Mouse (Mus musculus) stomach, postnatal 0 days (tissue): ENCODE measurements at regions not wholly inside any gene's neighbourhood (a gene's known extent, or its start where the extent isn't known, plus 50 kb on each side); places are given as distances from the start of the nearest gene placed in this dataset.

Experiments
- ATAC-seq: fragments of 200-750 bp; cut with Nextera tagmentation; 2 replicates; pipeline ENCODE4 v1.8.0; 2017; ENCODE audit not compliant: low FRiP score, low TSS enrichment
- DNase-seq: peaks from one replicate; pipeline ENCODE4 v3.0.0-alpha.2; 2016; ENCODE audit warnings: low spot score
- H3K27ac ChIP-seq: fragments of 300-500 bp; sonication (generic); replicated peaks from 2 replicates; pipeline ENCODE4 v1.5.1; 2014; ENCODE audit warnings: mild to moderate bottlenecking, control low read depth
- H3K27me3 ChIP-seq: fragments of 300-500 bp; sonication (generic); 2 replicates; pipeline ENCODE4 v1.6.1; 2014; ENCODE audit warnings: low read length; ENCODE audit not compliant: control insufficient read depth, insufficient read depth
- H3K36me3 ChIP-seq: fragments of 300-500 bp; sonication (generic); 2 replicates; pipeline ENCODE4 v1.6.1; 2014; ENCODE audit warnings: low read length, mixed read lengths; ENCODE audit not compliant: control insufficient read depth, insufficient read depth
- H3K4me1 ChIP-seq: fragments of 300-500 bp; sonication (generic); replicated peaks from 2 replicates; pipeline ENCODE4 v1.6.1; 2014; ENCODE audit warnings: antibody characterized with exemption; ENCODE audit not compliant: control insufficient read depth, insufficient read depth
- H3K4me2 ChIP-seq: fragments of 300-500 bp; sonication (generic); replicated peaks from 2 replicates; pipeline ENCODE4 v1.6.1; 2014; ENCODE audit warnings: low read depth, mild to moderate bottlenecking, control low read depth, moderate library complexity
- H3K4me3 ChIP-seq: fragments of 300-500 bp; sonication (generic); 2 replicates; pipeline ENCODE4 v1.5.1; 2014; ENCODE audit warnings: low read depth, low read length, control low read depth
- H3K9ac ChIP-seq: fragments of 300-500 bp; sonication (generic); 2 replicates; pipeline ENCODE4 v1.6.1; 2014; ENCODE audit warnings: mild to moderate bottlenecking, low read length, control low read depth, mixed read lengths
- H3K9me3 ChIP-seq: fragments of 300-500 bp; sonication (generic); 2 replicates; pipeline ENCODE4 v1.6.1; 2016; ENCODE audit warnings: low read length; ENCODE audit not compliant: control insufficient read depth
- CTCF ChIP-seq: IDR thresholded peaks from 2 replicates; pipeline ENCODE4 v1.5.1; 2016; ENCODE audit warnings: antibody characterized with exemption, low read depth, mild to moderate bottlenecking, moderate library complexity
- EP300 ChIP-seq: optimal IDR thresholded peaks from 2 replicates; pipeline ENCODE3; 2016; ENCODE audit warnings: antibody characterized with exemption
- WGBS: fragments of 180-500 bp; shearing (Covaris S2); extraction: QIAGEN DNeasy Blood & Tissue Kit; methylation state at CpG from one replicate; pipeline ENCODE4 v1.1.7; 2014; 5-methylcytosine and 5-hydroxymethylcytosine counted together

- no peak overlapping the region for H3K4me2 ChIP-seq
- no peak overlapping the region for H3K9ac ChIP-seq
- H3K27me3 ChIP-seq = no peaks in the 10 kb centered on the region
- TF ChIP-seq CTCF (no peak), EP300 (no peak)
- 69% methylated on average over 4 of the region's 4 CpGs for WGBS
- H3K9me3 ChIP-seq = no peaks in the 10 kb centered on the region
- no peak for ATAC-seq
- DNase-seq = no peak
- no peak overlapping the region for H3K27ac ChIP-seq
- H3K4me1 ChIP-seq = no peaks in the 10 kb centered on the region
- no peaks in the 10 kb centered on the region for H3K36me3 ChIP-seq
- H3K4me3 ChIP-seq = no peak overlapping the region
Observed at GRCm38 (mm10) chr2:101209136-101209535, 415.4 kb upstream of the Rag2 start.

GRCm38 (mm10) chr2:101220759-101221158 lies 403.8 kb upstream of the Rag2 start:
- H3K4me2 ChIP-seq = no peak overlapping the region
- no peak for TF ChIP-seq EP300
- no peak for TF ChIP-seq CTCF
- H3K4me3 ChIP-seq = no peak overlapping the region
- ATAC-seq = no peak
- no peaks in the 10 kb centered on the region for H3K9me3 ChIP-seq
- no peak overlapping the region for H3K27ac ChIP-seq
- no peaks in the 10 kb centered on the region for H3K27me3 ChIP-seq
- no peak overlapping the region for H3K9ac ChIP-seq
- no peak for DNase-seq
- no peaks in the 10 kb centered on the region for H3K4me1 ChIP-seq
- H3K36me3 ChIP-seq = no peaks in the 10 kb centered on the region

GRCm38 (mm10) chr2:101242983-101243382 lies 381.5 kb upstream of the Rag2 start:
- Histone ChIP-seq H3K9ac (no peak overlapping the region), H3K27ac (no peak overlapping the region), H3K27me3 (no peaks in the 10 kb centered on the region), H3K4me2 (no peak overlapping the region), H3K9me3 (no peaks in the 10 kb centered on the region), H3K4me1 (no peaks in the 10 kb centered on the region), H3K36me3 (no peaks in the 10 kb centered on the region), H3K4me3 (no peak overlapping the region)
- no peak for TF ChIP-seq EP300
- no peak for TF ChIP-seq CTCF
- WGBS = 86% methylated on average over 3 of the region's 3 CpGs
- ATAC-seq = no peak
- no peak for DNase-seq

- Histone ChIP-seq H3K27me3 (no peaks in the 10 kb centered on the region), H3K36me3 (no peaks in the 10 kb centered on the region), H3K9me3 (no peaks in the 10 kb centered on the region), H3K4me1 (no peaks in the 10 kb centered on the region), H3K9ac (no peak overlapping the region), H3K27ac (no peak overlapping the region), H3K4me2 (no peak overlapping the region), H3K4me3 (no peak overlapping the region)
- WGBS = 62% methylated on average over 2 of the region's 2 CpGs
- DNase-seq (no peak), ATAC-seq (no peak)
- TF ChIP-seq CTCF (no peak), EP300 (no peak)
Observed at GRCm38 (mm10) chr2:101247133-101247532, 377.4 kb upstream of the Rag2 start.

GRCm38 (mm10) chr2:101252228-101252627 lies 372.3 kb upstream of the Rag2 start:
- no peak for DNase-seq
- no peaks in the 10 kb centered on the region for H3K27me3 ChIP-seq
- TF ChIP-seq CTCF = no peak
- TF ChIP-seq EP300 = no peak
- no peaks in the 10 kb centered on the region for H3K4me1 ChIP-seq
- H3K9me3 ChIP-seq = no peaks in the 10 kb centered on the region
- 78% methylated on average over 3 of the region's 3 CpGs for WGBS
- H3K27ac ChIP-seq = no peak overlapping the region
- no peak overlapping the region for H3K9ac ChIP-seq
- no peaks in the 10 kb centered on the region for H3K36me3 ChIP-seq
- H3K4me3 ChIP-seq = no peak overlapping the region
- no peak for ATAC-seq
- no peak overlapping the region for H3K4me2 ChIP-seq

GRCm38 (mm10) chr2:101256464-101256863 lies 368.1 kb upstream of the Rag2 start:
- Histone ChIP-seq H3K4me1 (no peaks in the 10 kb centered on the region), H3K4me2 (no peak overlapping the region), H3K9ac (no peak overlapping the region), H3K36me3 (no peaks in the 10 kb centered on the region), H3K4me3 (no peak overlapping the region), H3K9me3 (no peaks in the 10 kb centered on the region), H3K27ac (no peak overlapping the region), H3K27me3 (no peaks in the 10 kb centered on the region)
- DNase-seq = no peak
- WGBS = 41% methylated on average over 3 of the region's 3 CpGs
- ATAC-seq = no peak
- no peak for TF ChIP-seq CTCF
- TF ChIP-seq EP300 = no peak
